Mouse (Mus musculus) retina, adult 2 months (tissue): ENCODE data around the gene Lrrc49.

Experiments
- DNase-seq: peaks from one replicate; pipeline ENCODE4 v3.0.0-alpha.2; 2012; ENCODE audit warnings: low read depth, low spot score

Lrrc49 gene

GRCm38 (mm10) chr9:60543422-60544015 is 144.4 kb downstream of the Lrrc49 start:
- DNase-seq: no peak

DNA sequence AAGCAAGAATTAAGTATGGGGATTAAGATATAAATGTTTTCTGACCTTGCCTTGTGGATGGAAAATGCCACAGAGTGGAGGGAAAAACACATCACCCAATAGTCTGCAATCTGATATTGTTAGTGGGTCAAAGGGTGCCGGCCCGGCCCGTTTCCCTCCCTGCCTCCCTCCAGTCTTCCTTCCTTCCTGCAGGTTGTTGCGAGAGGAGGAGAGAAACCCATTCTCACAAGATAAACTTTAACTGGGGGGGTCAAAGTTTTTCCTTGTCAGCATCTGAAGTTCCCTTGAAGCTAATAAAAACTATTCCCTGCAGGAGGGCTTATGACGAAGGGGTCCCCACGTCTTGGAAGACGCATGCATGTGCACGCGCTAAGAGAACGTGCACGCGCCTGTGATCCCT is 157.6 kb downstream of the Lrrc49 start:
- no peak for DNase-seq

DNA sequence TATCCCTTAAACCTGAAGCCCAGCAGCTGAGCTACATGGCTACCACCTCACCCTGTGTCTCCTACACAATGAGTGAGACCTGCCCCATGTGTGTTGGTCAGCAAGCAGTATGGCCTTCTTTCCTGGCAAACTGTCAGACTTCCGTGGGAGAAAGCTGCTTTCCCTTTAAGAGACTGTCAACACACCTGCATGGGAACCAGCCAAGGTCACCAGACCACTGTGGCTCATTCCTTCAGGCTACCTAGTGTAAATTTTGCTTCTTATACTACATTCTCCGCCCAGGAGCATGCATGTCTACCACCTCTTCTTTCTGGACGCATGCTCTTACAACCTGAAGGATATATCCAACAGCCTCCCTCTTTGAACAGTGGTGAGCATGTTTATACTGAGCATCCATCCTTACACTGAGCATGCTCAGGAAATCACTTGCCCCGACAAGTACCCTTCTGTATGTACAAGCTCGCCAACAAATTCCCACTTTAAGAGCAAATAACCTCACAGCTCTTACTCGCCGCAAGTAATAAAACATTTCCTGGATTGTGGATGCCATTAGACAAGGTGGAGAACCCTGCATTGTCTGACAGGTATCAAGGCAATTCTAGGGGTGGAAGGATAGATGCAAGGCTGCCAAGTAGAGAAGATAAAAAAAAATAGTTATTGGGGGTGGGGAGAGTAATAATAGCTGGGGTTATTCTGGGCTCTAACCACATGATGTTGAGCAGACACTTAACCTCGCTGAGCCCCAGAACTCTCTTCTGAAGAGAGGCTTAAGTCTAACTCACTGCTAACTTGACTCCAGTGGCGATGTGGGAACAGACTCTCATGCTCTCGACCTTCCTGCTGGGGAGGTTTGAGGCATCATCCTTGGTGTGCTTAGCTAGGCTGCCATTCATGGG is 158.4 kb downstream of the Lrrc49 start:
- no peak for DNase-seq

GRCm38 (mm10) chr9:60528269-60528668 is 159.7 kb downstream of the Lrrc49 start:
- DNase-seq: no peak

- no peak for DNase-seq
Measured at GRCm38 (mm10) chr9:60527836-60528235, 160.1 kb downstream of the Lrrc49 start.

GRCm38 (mm10) chr9:60527051-60527450 is 160.9 kb downstream of the Lrrc49 start:
- DNase-seq: no peak

GRCm38 (mm10) chr9:60526195-60526594 is 161.8 kb downstream of the Lrrc49 start:
- DNase-seq: no peak

DNA sequence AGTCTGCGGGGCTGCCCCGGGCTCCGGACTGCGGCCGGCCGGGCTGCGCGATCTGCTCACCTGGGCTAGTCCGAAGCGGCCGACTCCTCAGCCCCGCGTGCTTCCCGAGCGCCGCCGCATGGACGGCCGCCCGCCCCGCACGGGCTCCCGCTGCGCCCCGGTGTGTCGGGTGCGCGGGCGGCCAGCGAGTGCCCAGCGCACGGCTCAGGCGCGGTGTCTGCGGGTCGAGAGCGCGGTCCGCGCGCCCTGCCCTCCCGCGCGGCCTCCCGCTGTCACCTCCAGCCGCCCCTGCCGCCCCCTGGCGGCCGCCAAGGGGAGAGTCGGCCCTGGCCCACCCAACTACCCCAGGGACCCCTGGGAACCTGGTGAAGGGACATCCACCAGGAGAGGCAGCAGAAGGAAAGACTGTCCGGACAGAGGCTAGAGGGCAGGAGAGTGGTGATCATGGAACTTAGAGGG is 166.1 kb downstream of the Lrrc49 start, which contains the start of gene Thsd4:
Thsd4 (minus strand) TSS at position 241 of the 459 bp plus-strand sequence.
- peak; percentile 18 for DNase-seq

DNA sequence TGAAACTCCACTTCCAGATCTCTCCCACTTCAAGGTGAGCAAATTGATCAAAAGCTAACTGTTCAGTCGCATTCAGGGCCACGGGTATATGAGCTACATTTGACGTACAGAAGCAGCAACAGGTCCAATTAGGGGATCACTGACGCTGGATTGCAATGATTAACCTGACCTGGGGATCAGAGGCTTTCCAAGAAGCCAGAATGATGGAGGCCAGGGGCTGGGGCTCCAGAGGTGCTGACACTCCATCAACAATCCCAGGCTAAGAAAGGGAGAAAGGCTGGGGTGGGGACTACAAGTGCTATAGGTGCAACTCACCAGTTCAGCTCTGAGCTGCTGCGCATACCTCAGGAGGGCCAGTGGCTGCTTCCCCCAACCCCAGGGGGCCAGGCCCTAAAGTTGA is 166.8 kb downstream of the Lrrc49 start:
- DNase-seq: no peak

DNA sequence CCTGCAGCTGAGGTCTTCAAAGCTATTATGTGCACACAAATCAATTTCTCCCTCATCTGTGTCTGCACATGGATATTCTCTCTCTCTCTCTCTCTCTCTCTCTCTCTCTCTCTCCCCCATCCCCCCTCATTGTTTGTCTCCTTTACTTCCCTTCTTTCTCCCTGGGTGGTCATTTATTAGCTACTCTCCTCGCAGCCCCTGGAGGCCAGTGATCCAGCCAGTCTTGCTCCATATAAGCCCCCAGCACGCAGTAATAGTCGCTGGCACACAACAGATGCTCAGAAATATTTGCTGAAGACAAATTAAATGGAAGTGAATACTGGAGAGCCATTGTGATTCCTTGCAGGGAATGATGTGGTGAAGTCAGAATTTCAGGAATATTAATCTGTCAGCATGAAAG is 168.4 kb downstream of the Lrrc49 start:
- no peak for DNase-seq
